Mouse (Mus musculus) liver, embryonic 14.5 days (tissue): ENCODE measurements around the gene Trappc12.

Experiments used
- CTCF ChIP-seq: IDR thresholded peaks from 2 replicates; pipeline ENCODE4 v1.5.1; 2016; ENCODE audit warnings: antibody characterized with exemption, low read depth, control low read depth
- EP300 ChIP-seq: IDR thresholded peaks from 2 replicates; pipeline ENCODE4 v1.6.1; 2016; ENCODE audit warnings: antibody characterized with exemption, low read depth

DNA sequence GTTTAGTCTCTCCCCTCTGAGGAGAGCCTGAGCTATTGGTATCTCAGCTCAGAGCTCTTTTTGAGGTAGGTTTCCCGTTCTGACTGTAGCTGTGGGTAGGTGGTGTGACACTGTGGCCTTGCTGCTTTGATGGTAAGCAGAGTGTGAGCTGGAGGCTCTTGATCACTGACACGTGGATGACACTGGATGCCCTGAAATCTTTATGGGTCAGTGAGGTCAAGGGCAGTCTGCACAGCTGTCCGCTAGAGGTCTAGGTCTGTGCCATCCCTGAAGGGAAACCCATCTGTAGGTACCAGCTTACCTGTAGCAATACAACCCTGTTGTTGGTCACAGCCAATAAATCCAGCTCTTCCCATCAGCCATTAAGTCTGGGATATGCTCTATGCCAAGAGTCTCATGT, 64.5 kb downstream of the Trappc12 start:
- TF ChIP-seq CTCF (no peak), EP300 (no peak)
